Mouse (Mus musculus): Measurements from ENCODE around the gene Nap1l1.

GRCm38 (mm10) chr10:111505406-111505805, 32.4 kb downstream of the Nap1l1 start:
- TF ChIP-seq CTCF (IDR thresholded peaks at IDR 0.05; ENCODE audit: low read depth): no peak
- no peak for TF ChIP-seq EP300 (IDR thresholded peaks at IDR 0.05; ENCODE audit: low read depth)

Data from liver, embryonic 14.5 days (tissue).